Mouse (Mus musculus) left cerebral cortex, adult 6 months (tissue): ENCODE data around the gene Prpf4. TPM values are rescaled to one million over a fixed set of nuclear protein-coding genes. Genes with fewer than 3 reads are reported as not detected.

Source experiments
- long read RNA-seq, 2 experiments: library from polyadenylated mRNA; unstranded; transcript quantifications; one replicate each; pipeline ENCODE4 v2.0.0; 2019 to 2020
- polyA plus RNA-seq: library from polyadenylated mRNA; unstranded; fragments of <200 nt; fragmentation: Nextera tagmentation; gene quantifications from 2 replicates; pipeline ENCODE4 v1.2.3, GENCODE M21; 2021

The Prpf4 gene
- 3.4 and 3.8 TPM in 2 replicates for polyA plus RNA-seq
- long read RNA-seq, experiment 1, full-length matches to known transcripts, result 36 of 61 reads
- long read RNA-seq, experiment 1, partial matches to known transcripts, result 4 of 61 reads
- long read RNA-seq, experiment 1, other reads (novel, unspliced or antisense), result 21 of 61 reads
- long read RNA-seq, experiment 2, full-length matches to known transcripts, result 7 of 18 reads
- long read RNA-seq, experiment 2, partial matches to known transcripts, result 3 of 18 reads
- long read RNA-seq, experiment 2, other reads (novel, unspliced or antisense), result 8 of 18 reads

DNA sequence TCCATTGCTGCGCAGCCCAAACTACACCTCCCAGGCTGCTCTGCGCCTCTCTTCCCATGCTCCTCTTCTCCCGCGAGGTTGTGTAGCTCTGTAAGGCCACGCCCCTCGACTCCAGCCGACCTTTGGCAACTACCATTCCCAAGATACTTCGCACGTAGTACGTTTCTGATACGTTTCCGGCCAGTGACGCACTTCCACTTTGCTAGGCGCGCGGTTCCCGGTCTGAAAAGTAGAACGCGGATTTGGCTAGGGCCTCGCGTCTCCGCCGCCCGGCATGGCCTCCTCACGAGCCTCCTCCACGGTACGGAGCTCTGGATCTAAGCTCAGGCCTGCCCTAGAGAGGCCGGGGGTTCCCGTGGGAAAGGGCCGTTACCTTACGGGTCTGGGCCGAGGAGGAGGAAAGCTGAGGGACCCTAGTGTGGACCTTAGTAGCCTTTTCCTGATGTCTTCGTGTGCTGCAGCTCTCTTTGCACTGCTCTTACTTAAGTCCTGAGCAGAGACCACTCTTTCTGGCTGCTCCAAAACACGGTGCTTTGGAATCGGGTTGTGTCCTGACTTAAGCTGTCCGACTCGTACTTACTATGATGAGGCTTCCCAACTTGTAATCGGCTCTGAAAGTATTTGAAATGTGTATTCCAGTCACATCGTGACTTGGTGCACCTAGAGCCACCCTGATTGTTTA, at the start of gene Prpf4, which contains the start of gene Cdc26:
Prpf4 (plus strand) TSS at position 197 of the 682 bp plus-strand sequence.
Cdc26 (minus strand) TSS at position 42 of the 682 bp plus-strand sequence.

DNA sequence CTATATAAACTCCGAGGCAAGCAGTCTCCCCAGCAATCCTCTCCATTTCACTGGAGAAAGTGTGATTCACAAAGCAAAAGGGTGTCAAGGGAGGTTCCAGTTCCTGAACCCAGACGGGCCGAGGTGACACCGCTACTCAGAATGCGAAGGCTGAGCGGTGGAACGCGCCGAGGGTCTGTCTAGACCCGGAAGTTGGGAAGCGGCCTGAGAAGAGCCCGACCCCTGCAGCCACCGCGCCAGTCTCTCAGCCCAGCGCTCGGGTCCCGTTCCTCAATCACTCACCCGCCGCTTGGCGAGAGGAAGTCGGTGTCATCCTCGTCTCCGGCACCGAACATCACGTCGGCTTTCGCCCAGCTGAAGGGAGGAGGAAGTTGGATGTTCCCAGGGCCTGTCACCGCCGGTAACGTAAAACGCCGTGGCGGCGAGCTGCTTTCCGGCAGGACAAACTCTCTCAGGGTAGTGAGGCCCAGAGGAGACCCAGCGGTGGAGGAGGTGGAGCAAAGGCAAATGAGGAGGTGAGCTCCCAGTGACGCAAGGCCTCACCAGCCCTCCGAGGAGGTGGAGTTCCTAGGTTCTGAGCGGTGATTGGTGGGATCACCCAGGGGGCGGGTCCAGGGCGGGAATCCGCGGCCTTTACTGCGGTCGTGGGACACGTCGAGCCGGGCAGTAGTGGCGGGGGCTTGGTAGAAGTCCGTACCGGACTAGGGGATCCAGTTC, 48.4 kb upstream of the Prpf4 start, which contains the start of the genes Fkbp15 and Slc31a1:
Fkbp15 (minus strand) TSS at position 461 of the 717 bp plus-strand sequence.
Slc31a1 (plus strand) TSS at position 640 of the 717 bp plus-strand sequence.

DNA sequence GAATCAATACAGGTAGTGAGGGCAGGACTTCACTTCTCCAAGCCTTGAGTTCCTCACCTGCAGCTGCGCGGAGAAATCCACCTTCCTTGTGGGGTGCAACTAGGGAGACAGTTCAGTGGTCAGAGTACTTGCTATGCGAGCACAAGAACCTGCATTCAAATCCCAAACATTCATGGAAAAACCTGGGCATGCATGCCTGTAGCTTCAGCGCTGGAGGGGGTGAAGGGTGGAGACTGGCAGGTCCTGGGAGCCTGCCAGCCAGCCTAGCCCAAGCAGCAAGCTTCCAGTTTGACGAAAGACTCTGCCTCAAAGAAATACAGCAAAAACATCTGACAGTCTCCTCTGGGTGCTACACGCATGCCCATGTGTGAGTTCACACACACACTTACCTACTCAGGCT, 26.5 kb downstream of the Prpf4 start, which contains the start of gene Rnf183:
Rnf183 (minus strand) TSS at position 172 of the 400 bp plus-strand sequence.

DNA sequence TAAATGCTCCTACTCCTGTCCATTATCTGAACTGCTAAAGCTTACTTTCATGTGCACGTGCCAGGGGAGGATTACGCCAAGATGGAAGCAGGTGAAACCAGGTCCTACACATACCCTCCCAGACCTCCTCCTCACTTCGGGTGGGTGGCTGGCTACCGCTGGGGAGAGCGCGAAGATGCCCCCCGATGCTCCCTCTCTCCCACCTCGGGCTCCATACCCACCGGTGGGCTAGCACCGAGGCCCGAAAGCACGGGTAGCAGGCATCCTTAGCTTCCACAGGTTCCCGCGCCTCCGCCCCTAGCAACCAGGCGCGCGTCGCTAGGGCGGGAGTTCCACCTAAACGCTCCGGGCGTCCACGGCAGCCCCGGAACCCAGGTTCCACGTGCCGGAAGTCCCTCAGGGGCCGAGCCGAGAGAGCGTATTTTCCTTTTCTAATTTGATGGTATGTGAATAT, 62.0 kb downstream of the Prpf4 start, which contains the start of gene Wdr31:
Wdr31 (minus strand) TSS at position 299 of the 454 bp plus-strand sequence.

Other genes starting within 250 kb of the Prpf4 start
- 12.5 and 15.3 TPM in 2 replicates for gene Zfp37, start 177.8 kb upstream of the Prpf4 start, polyA plus RNA-seq
- gene Slc31a2, start 146.2 kb upstream of the Prpf4 start, polyA plus RNA-seq, result 4.7 and 6.1 TPM in 2 replicates
- gene Fkbp15, start 48.2 kb upstream of the Prpf4 start, polyA plus RNA-seq, result 9.1 and 11.4 TPM in 2 replicates
- gene Slc31a1, start 48.1 kb upstream of the Prpf4 start, polyA plus RNA-seq, result 10.3 and 11.3 TPM in 2 replicates
- 49.7 and 58.2 TPM in 2 replicates for gene Cdc26, start 155 bp upstream of the Prpf4 start, polyA plus RNA-seq
- not detected in 2 replicates for gene Rnf183, start 26.5 kb downstream of the Prpf4 start, polyA plus RNA-seq
- 9.1 and 10.6 TPM in 2 replicates for gene Wdr31, start 62.1 kb downstream of the Prpf4 start, polyA plus RNA-seq
- gene Bspry, start 71.3 kb downstream of the Prpf4 start, polyA plus RNA-seq, result 0.09 and 0.31 TPM in 2 replicates
- 13.4 and 17.7 TPM in 2 replicates for gene Hdhd3, start 94.7 kb downstream of the Prpf4 start, polyA plus RNA-seq
- gene Alad, start 111.1 kb downstream of the Prpf4 start, polyA plus RNA-seq, result 67.7 and 74.4 TPM in 2 replicates
- 10.8 and 13.4 TPM in 2 replicates for gene Pole3, start 116.3 kb downstream of the Prpf4 start, polyA plus RNA-seq
- 0.14 and 0.15 TPM in 2 replicates for gene 4933430I17Rik, start 116.6 kb downstream of the Prpf4 start, polyA plus RNA-seq
- gene Rgs3, start 151.1 kb downstream of the Prpf4 start, polyA plus RNA-seq, result 19.0 and 22.6 TPM in 2 replicates